Mouse (Mus musculus) megakaryocyte, embryonic 14.5 days (primary cell): Measurements from ENCODE around the gene Ascl1.

Source experiments
- FLI1 ChIP-seq: IDR thresholded peaks from 2 replicates; pipeline ENCODE4 v1.6.1; 2012; ENCODE audit warnings: low read length, inconsistent platforms, mixed read lengths
- GATA1 ChIP-seq: IDR thresholded peaks from 3 replicates; pipeline ENCODE4 v1.6.1; 2012; ENCODE audit warnings: mixed read lengths, low read length, inconsistent platforms, borderline replicate concordance

GRCm38 (mm10) chr10:87488429-87489145, 4.9 kb downstream of the Ascl1 start:
- TF ChIP-seq FLI1: no peak
- no peak for TF ChIP-seq GATA1
